Mouse (Mus musculus): ENCODE measurements around the gene Galnt7. TPM values are rescaled to one million over a fixed set of nuclear protein-coding genes. Genes with fewer than 3 reads are reported as not detected.

Galnt7 gene
- polyA plus RNA-seq (2012; rRNA removed) = 1.9 and 2.0 TPM in 2 replicates

DNA sequence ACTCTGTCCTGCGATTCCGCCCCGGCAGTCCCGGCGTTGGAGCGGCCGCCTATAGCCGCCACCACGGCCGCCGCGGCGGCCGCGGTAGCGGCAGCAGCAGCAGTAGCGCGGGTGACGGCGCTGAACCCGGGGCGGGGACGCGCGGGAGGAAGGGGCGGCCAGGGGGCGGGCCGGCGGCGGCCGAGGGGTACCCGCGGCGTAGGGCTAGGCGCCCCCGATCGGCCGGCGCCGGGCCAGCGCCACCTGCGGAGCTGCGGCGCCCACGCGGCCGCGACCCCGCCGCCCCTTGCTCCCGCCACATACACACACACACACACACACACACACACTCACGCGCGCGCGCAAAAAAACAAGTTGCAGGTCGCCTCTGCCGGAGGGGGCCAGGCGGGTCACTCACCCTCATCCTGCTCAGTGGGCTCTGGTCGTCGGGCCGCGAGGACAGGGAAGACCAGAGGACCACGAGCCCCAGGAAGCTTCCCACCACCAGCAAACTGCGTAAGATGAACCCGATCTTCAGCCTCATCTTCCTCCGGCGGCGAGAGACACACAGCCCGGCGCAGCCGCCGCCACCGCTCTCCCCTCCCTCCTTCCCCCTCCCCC, at the start of gene Galnt7:
Galnt7 (minus strand) TSS at position 577 of the 600 bp plus-strand sequence.
- Histone ChIP-seq H3K36me3 (ENCODE audit: control insufficient read depth, insufficient read depth, low read length) (no peaks in the 10 kb centered on the region), H3K4me3 (ENCODE audit: extremely low read depth, insufficient read depth, insufficient read length) (peak within 1 kb of the TSS; percentile 98), H3K4me1 (ENCODE audit: control insufficient read depth, insufficient read depth, insufficient read length) (peaks cover 3% of the 10 kb centered on the region; the same call in 1 of the 2 replicates), H3K27me3 (ENCODE audit: control insufficient read depth, insufficient read depth, low read length) (no peaks in the 10 kb centered on the region), H3K27ac (ENCODE audit: insufficient read depth, low read length) (peak within 1 kb of the TSS; percentile 96)
- WGBS = under 1% methylated on average over 31 of the region's 74 CpGs
- peak in 1 of 2 experiments; percentile 72 for DNase-seq (ENCODE audit: low read depth in 1 of 2, low spot score in 2 of 2)
- TF ChIP-seq POLR2A (IDR thresholded peaks at IDR 0.05; ENCODE audit: low read depth, low read length) (no peak; the same call in 1 of the 2 replicates), CTCF (IDR thresholded peaks at IDR 0.05; ENCODE audit: extremely low read depth, insufficient read depth, insufficient read length, insufficient replicate concordance) (no peak)

DNA sequence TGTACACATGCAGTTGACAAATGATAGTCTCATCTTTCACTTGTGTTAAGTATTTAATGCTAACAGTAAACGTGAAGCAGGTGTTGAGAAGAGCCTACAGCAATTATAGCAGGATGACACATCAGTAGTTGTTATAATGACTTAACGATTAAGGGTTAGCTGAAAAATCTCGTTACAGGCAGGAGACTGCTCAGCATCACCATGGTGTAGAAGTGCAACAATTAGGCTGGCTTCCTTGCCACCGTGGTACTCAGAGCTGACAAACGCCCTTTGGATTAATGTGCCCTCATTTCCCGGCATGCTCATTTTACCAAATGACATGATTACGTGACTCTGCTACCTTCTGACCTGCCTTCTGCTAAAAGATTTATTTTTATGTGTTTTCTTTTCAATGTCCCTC, 35.8 kb upstream of the Galnt7 start:
- Histone ChIP-seq H3K4me1 (ENCODE audit: control insufficient read depth, insufficient read depth, insufficient read length) (no peaks in the 10 kb centered on the region), H3K27me3 (ENCODE audit: control insufficient read depth, insufficient read depth, low read length) (no peaks in the 10 kb centered on the region), H3K27ac (ENCODE audit: insufficient read depth, low read length) (no peak overlapping the region), H3K36me3 (ENCODE audit: control insufficient read depth, insufficient read depth, low read length) (no peaks in the 10 kb centered on the region), H3K4me3 (ENCODE audit: extremely low read depth, insufficient read depth, insufficient read length) (no peak overlapping the region)
- no peak for DNase-seq (ENCODE audit: low read depth in 1 of 2, low spot score in 2 of 2)
- TF ChIP-seq CTCF (IDR thresholded peaks at IDR 0.05; ENCODE audit: extremely low read depth, insufficient read depth, insufficient read length, insufficient replicate concordance) (no peak), POLR2A (IDR thresholded peaks at IDR 0.05; ENCODE audit: low read depth, low read length) (no peak)
- 86% methylated on average over 7 of the region's 7 CpGs for WGBS

DNA sequence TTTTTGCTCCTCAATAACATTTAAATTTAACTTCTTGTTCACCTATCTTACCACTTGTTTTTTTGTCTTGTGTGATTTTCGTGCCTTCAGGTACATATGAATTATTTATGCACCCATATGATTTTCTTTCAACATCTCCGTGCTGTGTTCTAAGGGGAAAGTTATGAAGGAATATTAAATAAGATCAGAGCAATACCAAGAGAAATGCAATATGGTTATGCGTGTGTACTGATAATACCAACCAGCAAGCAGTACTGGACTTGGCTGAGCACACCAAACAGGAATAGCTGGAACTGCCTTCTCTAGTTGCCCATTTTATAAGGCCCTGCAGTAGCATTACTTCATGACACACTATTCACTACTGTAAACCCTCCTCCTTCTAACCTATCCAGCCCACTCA, 33.0 kb upstream of the Galnt7 start:
- TF ChIP-seq CTCF (IDR thresholded peaks at IDR 0.05; ENCODE audit: extremely low read depth, insufficient read depth, insufficient read length, insufficient replicate concordance) (no peak), POLR2A (IDR thresholded peaks at IDR 0.05; ENCODE audit: low read depth, low read length) (no peak)
- WGBS = 79% methylated on average over 3 of the region's 3 CpGs
- H3K27me3 ChIP-seq (ENCODE audit: control insufficient read depth, insufficient read depth, low read length) = no peaks in the 10 kb centered on the region
- DNase-seq (ENCODE audit: low read depth in 1 of 2, low spot score in 2 of 2) = no peak
- H3K4me1 ChIP-seq (ENCODE audit: control insufficient read depth, insufficient read depth, insufficient read length) = no peaks in the 10 kb centered on the region
- no peak overlapping the region for H3K27ac ChIP-seq (ENCODE audit: insufficient read depth, low read length)
- H3K36me3 ChIP-seq (ENCODE audit: control insufficient read depth, insufficient read depth, low read length) = no peaks in the 10 kb centered on the region
- H3K4me3 ChIP-seq (ENCODE audit: extremely low read depth, insufficient read depth, insufficient read length) = no peak overlapping the region

DNA sequence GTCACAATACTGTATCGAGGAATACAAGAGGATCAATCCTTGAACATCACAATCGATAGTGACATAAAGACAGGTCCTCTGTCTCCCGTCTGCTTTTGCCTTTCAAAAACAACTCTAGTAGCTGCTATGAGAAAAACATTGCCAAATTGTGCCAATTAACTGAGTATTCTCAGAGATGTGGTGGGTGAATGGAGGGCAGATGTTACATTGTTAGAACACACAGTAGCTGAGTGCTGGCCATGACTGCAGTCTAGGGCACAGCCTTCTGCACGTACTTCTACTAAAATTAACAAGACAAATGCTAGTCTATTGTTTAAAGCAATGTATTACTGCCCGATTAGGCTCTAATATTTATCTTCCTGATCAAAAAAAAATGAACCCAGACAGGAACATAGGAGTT, 27.2 kb upstream of the Galnt7 start:
- WGBS = 88% methylated on average over 5 of the region's 5 CpGs

DNA sequence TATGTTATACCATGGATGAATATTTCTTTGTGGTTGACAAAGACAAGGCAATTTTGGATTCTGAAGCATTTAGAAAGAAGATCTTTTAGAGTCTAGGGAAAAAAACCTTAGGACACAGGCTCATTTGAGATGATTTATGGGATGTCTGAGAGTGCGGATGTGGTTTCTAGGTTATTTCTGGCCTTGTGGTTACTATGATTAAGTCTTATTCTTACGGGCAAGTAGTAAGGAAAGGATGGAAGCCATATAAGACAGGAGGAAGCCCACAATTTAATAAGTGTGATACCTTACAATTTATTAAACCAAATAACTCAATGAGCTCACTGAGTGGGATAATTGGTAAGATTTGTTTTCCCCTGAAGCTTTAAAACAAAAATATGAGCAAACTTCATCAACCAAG, 11.3 kb upstream of the Galnt7 start:
- Histone ChIP-seq H3K4me1 (ENCODE audit: control insufficient read depth, insufficient read depth, insufficient read length) (no peaks in the 10 kb centered on the region), H3K27ac (ENCODE audit: insufficient read depth, low read length) (no peak overlapping the region), H3K36me3 (ENCODE audit: control insufficient read depth, insufficient read depth, low read length) (no peaks in the 10 kb centered on the region), H3K4me3 (ENCODE audit: extremely low read depth, insufficient read depth, insufficient read length) (no peak overlapping the region), H3K27me3 (ENCODE audit: control insufficient read depth, insufficient read depth, low read length) (no peaks in the 10 kb centered on the region)
- no peak for DNase-seq (ENCODE audit: low read depth in 1 of 2, low spot score in 2 of 2)
- 39% methylated on average over 2 of the region's 2 CpGs for WGBS
- TF ChIP-seq POLR2A (IDR thresholded peaks at IDR 0.05; ENCODE audit: low read depth, low read length) = no peak
- TF ChIP-seq CTCF (IDR thresholded peaks at IDR 0.05; ENCODE audit: extremely low read depth, insufficient read depth, insufficient read length, insufficient replicate concordance) = no peak

More for the DNA sequence above, 27.2 kb upstream of the Galnt7 start:
- H3K36me3 ChIP-seq (ENCODE audit: control insufficient read depth, insufficient read depth, low read length) = no peaks in the 10 kb centered on the region
- no peaks in the 10 kb centered on the region for H3K4me1 ChIP-seq (ENCODE audit: control insufficient read depth, insufficient read depth, insufficient read length)
- no peak overlapping the region for H3K27ac ChIP-seq (ENCODE audit: insufficient read depth, low read length)
- DNase-seq (ENCODE audit: low read depth in 1 of 2, low spot score in 2 of 2) = no peak
- TF ChIP-seq CTCF (IDR thresholded peaks at IDR 0.05; ENCODE audit: extremely low read depth, insufficient read depth, insufficient read length, insufficient replicate concordance) = no peak
- no peak for TF ChIP-seq POLR2A (IDR thresholded peaks at IDR 0.05; ENCODE audit: low read depth, low read length)
- H3K4me3 ChIP-seq (ENCODE audit: extremely low read depth, insufficient read depth, insufficient read length) = no peak overlapping the region
- H3K27me3 ChIP-seq (ENCODE audit: control insufficient read depth, insufficient read depth, low read length) = no peaks in the 10 kb centered on the region

DNA sequence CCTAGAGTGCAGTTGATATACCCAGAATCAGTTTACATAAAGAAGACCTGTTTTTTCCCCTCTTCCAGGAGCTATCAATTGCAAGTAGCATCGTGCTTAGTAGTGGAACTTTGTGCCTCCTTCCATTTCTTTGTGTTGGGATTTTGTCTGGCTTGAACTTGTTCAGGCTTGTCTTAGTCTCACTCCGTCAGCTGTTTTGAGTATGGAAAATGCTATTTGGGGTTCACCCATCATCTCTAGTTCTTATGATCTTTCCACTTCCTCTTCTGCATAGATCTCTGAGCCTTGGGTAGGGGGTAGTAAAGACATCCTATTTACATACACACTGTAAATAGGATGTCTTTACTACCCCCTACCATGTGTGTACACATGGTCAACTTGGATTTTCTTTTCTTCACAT, 7.2 kb upstream of the Galnt7 start:
- WGBS = 68% methylated on average over 2 of the region's 2 CpGs
- Histone ChIP-seq H3K4me3 (ENCODE audit: extremely low read depth, insufficient read depth, insufficient read length) (no peak overlapping the region), H3K4me1 (ENCODE audit: control insufficient read depth, insufficient read depth, insufficient read length) (no peaks in the 10 kb centered on the region), H3K36me3 (ENCODE audit: control insufficient read depth, insufficient read depth, low read length) (no peaks in the 10 kb centered on the region), H3K27ac (ENCODE audit: insufficient read depth, low read length) (no peak overlapping the region), H3K27me3 (ENCODE audit: control insufficient read depth, insufficient read depth, low read length) (no peaks in the 10 kb centered on the region)
- DNase-seq (ENCODE audit: low read depth in 1 of 2, low spot score in 2 of 2) = no peak
- TF ChIP-seq POLR2A (IDR thresholded peaks at IDR 0.05; ENCODE audit: low read depth, low read length) (no peak), CTCF (IDR thresholded peaks at IDR 0.05; ENCODE audit: extremely low read depth, insufficient read depth, insufficient read length, insufficient replicate concordance) (no peak)

DNA sequence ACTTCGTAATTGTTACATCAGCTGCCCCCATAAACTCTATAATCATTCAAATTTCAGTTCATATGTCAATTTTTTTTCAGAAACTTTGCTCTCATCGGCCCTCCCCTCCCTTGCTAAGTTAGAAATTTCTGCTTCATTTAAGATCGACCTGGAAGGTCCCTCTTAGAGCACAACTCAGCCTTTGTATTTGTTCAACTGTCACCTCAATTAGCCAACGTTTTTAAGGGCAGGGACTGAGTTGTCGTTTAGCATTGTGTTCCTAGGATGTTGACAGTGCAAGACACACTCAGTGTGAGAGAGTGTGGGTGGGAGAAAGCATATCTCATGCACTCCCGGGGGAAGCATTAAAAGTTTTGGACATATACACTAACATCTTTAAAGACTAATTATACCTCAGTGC, 3.6 kb upstream of the Galnt7 start:
- H3K4me1 ChIP-seq (ENCODE audit: control insufficient read depth, insufficient read depth, insufficient read length) = 0 out of 2 replicates have a peak, but pooled peaks cover 3% of the 10 kb centered on the region

More for the DNA sequence above, 3.6 kb upstream of the Galnt7 start:
- DNase-seq (ENCODE audit: low read depth in 1 of 2, low spot score in 2 of 2) = no peak
- no peak overlapping the region for H3K4me3 ChIP-seq (ENCODE audit: extremely low read depth, insufficient read depth, insufficient read length)
- 80% methylated on average over 6 of the region's 6 CpGs for WGBS
- TF ChIP-seq POLR2A (IDR thresholded peaks at IDR 0.05; ENCODE audit: low read depth, low read length) (no peak), CTCF (IDR thresholded peaks at IDR 0.05; ENCODE audit: extremely low read depth, insufficient read depth, insufficient read length, insufficient replicate concordance) (no peak)
- H3K36me3 ChIP-seq (ENCODE audit: control insufficient read depth, insufficient read depth, low read length) = no peaks in the 10 kb centered on the region
- no peak overlapping the region for H3K27ac ChIP-seq (ENCODE audit: insufficient read depth, low read length)
- H3K27me3 ChIP-seq (ENCODE audit: control insufficient read depth, insufficient read depth, low read length) = no peaks in the 10 kb centered on the region

All from spleen, adult 2 months (tissue).